Mouse (Mus musculus): ENCODE measurements around the gene Bcam.
A peak's percentile ranks its signal among the peaks of the same experiment; 100 is the strongest.

DNA sequence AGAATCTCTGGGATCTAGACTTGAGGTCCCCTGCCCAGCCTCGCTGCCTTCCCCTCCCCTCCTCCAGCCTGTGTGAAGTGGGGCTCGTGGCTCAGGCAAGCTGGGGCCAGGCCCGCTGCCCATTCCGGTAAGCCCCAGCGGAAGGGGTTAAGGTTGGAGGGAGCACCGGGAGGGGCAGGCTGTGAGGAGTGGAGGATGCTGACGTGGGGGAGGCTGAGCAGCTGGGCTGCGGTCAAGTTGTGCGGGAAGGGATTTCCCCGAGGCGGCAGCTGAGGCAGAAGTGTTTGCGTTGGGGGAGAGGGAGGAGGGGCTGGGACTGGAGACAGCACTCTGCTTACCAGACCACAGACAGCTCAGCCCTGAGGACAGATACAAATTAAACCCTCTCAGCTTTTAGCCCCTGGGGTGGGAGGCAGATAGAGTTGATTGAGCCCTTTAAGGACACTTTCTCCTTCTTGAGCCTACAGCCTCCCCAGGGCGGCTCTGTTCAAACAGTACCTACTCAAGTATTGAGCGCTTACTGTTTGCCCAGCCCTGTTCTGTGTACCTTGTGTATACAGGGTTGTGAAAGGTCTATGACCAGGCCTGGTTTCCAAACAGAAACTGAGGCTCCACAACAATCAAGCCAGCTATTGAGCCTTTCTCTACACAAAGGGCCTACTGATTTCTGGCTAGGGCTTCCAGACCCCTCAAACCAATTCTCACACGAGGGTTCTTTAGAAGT is 46.7 kb upstream of the Bcam start:
- TF ChIP-seq CTCF (IDR thresholded peaks at IDR 0.05; ENCODE audit: low read depth) (no peak), EP300 (IDR thresholded peaks at IDR 0.05; ENCODE audit: low read depth) (peak; percentile 25; the same call in 1 of the 2 replicates)
